Mouse (Mus musculus): ENCODE results near the gene Snx5. TPM values are rescaled to one million over a fixed set of nuclear protein-coding genes. Genes with fewer than 3 reads are reported as not detected.

The Snx5 gene
- total and polyA plus RNA-seq, 3 experiments = 22.2 to 55.3 (median 51.5) TPM

DNA sequence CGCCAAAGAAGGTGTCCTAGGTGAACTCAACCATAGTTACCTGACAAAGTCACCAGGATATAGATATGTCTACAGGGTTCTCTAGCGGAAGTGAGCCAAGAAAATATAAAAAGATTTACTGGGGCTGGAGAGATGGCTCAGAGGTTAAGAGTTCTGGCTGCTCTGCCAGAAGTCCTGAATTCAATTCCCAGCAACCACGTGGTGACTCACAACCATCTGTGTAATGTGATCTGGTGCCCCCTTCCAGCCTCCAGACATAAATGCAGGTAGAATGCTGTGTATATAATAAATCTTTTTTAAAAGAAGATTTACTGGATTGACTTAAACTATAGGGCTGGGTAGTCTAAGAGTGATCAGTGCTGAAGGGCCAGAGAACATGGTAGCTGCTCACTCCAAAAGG is 10.7 kb upstream of the Snx5 start:
- Histone ChIP-seq H3K27ac (no peak overlapping the region), H3K4me1 (ENCODE audit: control insufficient read depth, insufficient read depth, low read length) (no peaks in the 10 kb centered on the region), H3K36me3 (ENCODE audit: control insufficient read depth, insufficient read depth, low read length) (no peaks in the 10 kb centered on the region), H3K4me3 (no peak overlapping the region), H3K79me2 (replicated peaks; ENCODE audit: control insufficient read depth, insufficient read depth, low read length) (no peaks in the 10 kb centered on the region), H3K27me3 (ENCODE audit: control insufficient read depth, insufficient read depth, low read length) (no peaks in the 10 kb centered on the region), H3K9ac (ENCODE audit: low read depth, low read length) (no peak overlapping the region)
- intact Hi-C loops (cut with DNase I) = loop anchor here (10.0 kb wide), 1 partner anchor 297 kb away; no protein-coding TSS in a partner anchor
- WGBS = 83% methylated on average over 3 of the region's 3 CpGs
- DNase-seq = no peak
- TF ChIP-seq POLR2A (IDR thresholded peaks at IDR 0.05; ENCODE audit: insufficient read depth, low read depth, low read length) (no peak), CTCF (IDR thresholded peaks at IDR 0.05) (no peak), EP300 (IDR thresholded peaks at IDR 0.05; ENCODE audit: insufficient read depth, low read depth, low read length) (no peak)

DNA sequence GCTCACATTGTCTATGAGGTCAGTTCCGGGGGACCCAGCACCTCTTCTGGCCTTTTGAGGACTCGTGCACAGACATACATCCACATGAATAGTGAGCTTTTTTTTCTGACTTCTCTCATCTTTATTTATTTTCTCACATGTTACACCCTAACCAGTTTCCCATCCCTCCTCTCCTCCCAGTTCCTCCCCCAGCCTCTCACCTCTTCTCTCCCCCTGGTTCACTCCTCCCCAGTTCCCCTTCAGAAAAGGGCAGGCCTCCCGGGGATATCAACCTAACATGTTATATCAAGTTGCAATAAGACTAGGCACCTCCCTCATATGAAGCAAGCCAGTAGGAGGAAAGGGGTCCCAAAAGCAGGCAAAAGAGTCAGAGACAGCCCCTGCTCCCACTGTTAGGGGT is 9.9 kb upstream of the Snx5 start:
- 84% methylated on average over 3 of the region's 3 CpGs for WGBS
- Histone ChIP-seq H3K4me1 (ENCODE audit: control insufficient read depth, insufficient read depth, low read length) (no peaks in the 10 kb centered on the region), H3K9ac (ENCODE audit: low read depth, low read length) (no peak overlapping the region), H3K27ac (no peak overlapping the region), H3K4me3 (no peak overlapping the region), H3K36me3 (ENCODE audit: control insufficient read depth, insufficient read depth, low read length) (no peaks in the 10 kb centered on the region), H3K27me3 (ENCODE audit: control insufficient read depth, insufficient read depth, low read length) (no peaks in the 10 kb centered on the region), H3K79me2 (replicated peaks; ENCODE audit: control insufficient read depth, insufficient read depth, low read length) (no peaks in the 10 kb centered on the region)
- TF ChIP-seq EP300 (IDR thresholded peaks at IDR 0.05; ENCODE audit: insufficient read depth, low read depth, low read length) = no peak
- no peak for TF ChIP-seq POLR2A (IDR thresholded peaks at IDR 0.05; ENCODE audit: insufficient read depth, low read depth, low read length)
- no peak for TF ChIP-seq CTCF (IDR thresholded peaks at IDR 0.05)
- intact Hi-C loops (cut with DNase I) = loop anchor here (10.0 kb wide), 1 partner anchor 296 kb away; no protein-coding TSS in a partner anchor
- DNase-seq = no peak

DNA sequence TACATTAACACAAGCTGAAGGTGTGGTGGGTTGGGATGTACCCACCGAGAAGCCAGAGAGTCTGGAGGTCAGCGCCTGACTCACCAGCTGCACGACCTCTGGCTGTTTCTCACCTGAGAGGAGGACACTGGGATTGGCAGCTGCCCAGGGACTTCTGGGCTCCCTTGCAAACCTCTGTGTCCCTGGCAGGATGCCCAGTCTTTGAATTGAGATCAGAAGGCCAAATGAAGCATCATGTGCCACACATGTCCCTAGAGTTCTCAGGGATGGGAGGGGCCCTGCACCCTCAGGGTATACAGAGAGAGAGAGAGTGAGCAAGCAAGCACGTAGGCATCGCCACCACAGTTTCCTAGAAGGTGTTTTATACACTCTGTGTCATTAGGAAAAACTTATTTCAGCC is 9.0 kb upstream of the Snx5 start:
- Histone ChIP-seq H3K79me2 (replicated peaks; ENCODE audit: control insufficient read depth, insufficient read depth, low read length) (no peaks in the 10 kb centered on the region), H3K9ac (ENCODE audit: low read depth, low read length) (no peak overlapping the region), H3K27ac (peak overlapping the region; percentile 56), H3K36me3 (ENCODE audit: control insufficient read depth, insufficient read depth, low read length) (no peaks in the 10 kb centered on the region), H3K4me3 (no peak overlapping the region), H3K4me1 (ENCODE audit: control insufficient read depth, insufficient read depth, low read length) (no peaks in the 10 kb centered on the region), H3K27me3 (ENCODE audit: control insufficient read depth, insufficient read depth, low read length) (no peaks in the 10 kb centered on the region)
- DNase-seq = peak; percentile 72 to 86
- TF ChIP-seq EP300 (IDR thresholded peaks at IDR 0.05; ENCODE audit: insufficient read depth, low read depth, low read length) (peak; percentile 51; the same call in 1 of the 2 replicates), POLR2A (IDR thresholded peaks at IDR 0.05; ENCODE audit: insufficient read depth, low read depth, low read length) (no peak)
- WGBS = 30% methylated on average over 5 of the region's 5 CpGs
- intact Hi-C loops (cut with DNase I) = loop anchor here (10.0 kb wide), 1 partner anchor 295 kb away; no protein-coding TSS in a partner anchor

DNA sequence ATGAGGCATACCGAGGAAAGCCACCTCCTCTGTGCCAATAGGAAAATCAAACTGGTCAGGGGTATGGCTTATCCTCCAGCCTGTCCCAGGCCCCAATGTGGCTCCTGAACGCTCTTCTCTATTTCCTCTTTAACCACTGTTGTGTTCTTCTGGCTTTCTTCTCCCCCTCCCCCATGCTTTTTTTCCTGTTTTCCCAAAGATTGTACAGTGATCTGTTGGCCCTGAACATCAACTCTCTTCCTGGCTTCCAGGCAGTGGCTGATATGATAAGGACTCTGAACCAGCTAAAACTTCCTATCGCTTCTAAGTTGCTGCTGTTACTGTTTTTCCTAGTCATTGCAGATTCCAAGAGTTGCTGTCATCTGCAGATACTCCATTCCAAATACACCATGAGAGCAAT is 6.2 kb upstream of the Snx5 start:
- Histone ChIP-seq H3K4me1 (ENCODE audit: control insufficient read depth, insufficient read depth, low read length) (no peaks in the 10 kb centered on the region), H3K27me3 (ENCODE audit: control insufficient read depth, insufficient read depth, low read length) (no peaks in the 10 kb centered on the region), H3K27ac (no peak overlapping the region), H3K36me3 (ENCODE audit: control insufficient read depth, insufficient read depth, low read length) (no peaks in the 10 kb centered on the region), H3K4me3 (no peak overlapping the region), H3K9ac (ENCODE audit: low read depth, low read length) (no peak overlapping the region), H3K79me2 (replicated peaks; ENCODE audit: control insufficient read depth, insufficient read depth, low read length) (no peaks in the 10 kb centered on the region)
- DNase-seq = no peak
- intact Hi-C loops (cut with DNase I) = no loop called here
- TF ChIP-seq CTCF (IDR thresholded peaks at IDR 0.05) (no peak), EP300 (IDR thresholded peaks at IDR 0.05; ENCODE audit: insufficient read depth, low read depth, low read length) (no peak), POLR2A (IDR thresholded peaks at IDR 0.05; ENCODE audit: insufficient read depth, low read depth, low read length) (no peak)
- WGBS = 38% methylated on average over 3 of the region's 3 CpGs

DNA sequence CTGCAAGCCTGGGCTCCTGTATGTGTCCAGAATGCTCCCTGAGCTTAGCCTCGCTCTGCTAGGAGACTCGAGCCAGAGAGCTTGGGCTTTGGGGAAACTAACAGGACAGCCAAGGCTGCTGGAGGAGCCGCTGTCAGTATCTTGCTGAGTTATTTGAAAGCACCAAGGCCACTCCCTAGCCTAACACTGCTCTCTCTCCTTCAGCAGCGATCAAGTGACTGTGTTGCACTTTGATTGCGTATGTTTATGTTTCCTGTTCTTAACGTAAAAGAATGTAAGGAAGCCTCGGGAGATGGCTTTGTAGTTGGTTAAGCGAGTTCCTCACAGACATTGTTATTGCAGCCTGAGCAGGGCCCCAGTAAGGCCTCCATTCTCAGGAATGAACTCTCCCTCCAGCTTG is 4.0 kb upstream of the Snx5 start:
- Histone ChIP-seq H3K4me1 (ENCODE audit: control insufficient read depth, insufficient read depth, low read length) (peaks cover 1% of the 10 kb centered on the region; the same call in 1 of the 2 replicates), H3K36me3 (ENCODE audit: control insufficient read depth, insufficient read depth, low read length) (no peaks in the 10 kb centered on the region), H3K79me2 (replicated peaks; ENCODE audit: control insufficient read depth, insufficient read depth, low read length) (peaks cover 1% of the 10 kb centered on the region; the same call in 1 of the 2 replicates), H3K9ac (ENCODE audit: low read depth, low read length) (no peak overlapping the region), H3K27ac (no peak overlapping the region), H3K27me3 (ENCODE audit: control insufficient read depth, insufficient read depth, low read length) (no peaks in the 10 kb centered on the region), H3K4me3 (no peak overlapping the region)
- 30% methylated on average over 8 of the region's 8 CpGs for WGBS
- TF ChIP-seq POLR2A (IDR thresholded peaks at IDR 0.05; ENCODE audit: insufficient read depth, low read depth, low read length) = no peak
- TF ChIP-seq CTCF (IDR thresholded peaks at IDR 0.05) = no peak
- TF ChIP-seq EP300 (IDR thresholded peaks at IDR 0.05; ENCODE audit: insufficient read depth, low read depth, low read length) = no peak
- intact Hi-C loops (cut with DNase I) = loop anchor here (5.0 kb wide), 1 partner anchor 267 kb away; no protein-coding TSS in a partner anchor
- DNase-seq = no peak

DNA sequence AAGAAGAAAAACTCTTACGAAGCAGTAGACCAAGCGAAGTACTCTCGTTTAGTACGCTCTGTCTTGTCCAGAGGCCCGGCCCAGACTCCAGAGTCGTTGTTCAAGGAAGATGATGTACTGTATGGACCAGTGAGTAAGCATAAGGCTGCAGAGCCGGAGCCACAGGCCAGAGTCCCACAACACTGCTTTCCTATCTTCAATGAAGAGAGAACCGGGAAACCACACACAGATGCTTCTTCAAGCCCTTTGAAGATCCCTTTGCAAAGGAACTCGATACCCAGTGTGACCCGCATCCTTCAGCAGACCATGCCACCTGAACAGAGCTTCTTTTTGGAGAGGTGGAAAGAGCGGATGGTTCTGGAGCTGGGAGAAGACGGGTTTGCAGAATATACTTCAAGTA is 1.4 kb upstream of the Snx5 start:
- no peak for TF ChIP-seq POLR2A (IDR thresholded peaks at IDR 0.05; ENCODE audit: insufficient read depth, low read depth, low read length)
- TF ChIP-seq EP300 (IDR thresholded peaks at IDR 0.05; ENCODE audit: insufficient read depth, low read depth, low read length) = no peak
- TF ChIP-seq CTCF (IDR thresholded peaks at IDR 0.05) = no peak
- DNase-seq = no peak
- peaks cover 15% of the 10 kb centered on the region for H3K36me3 ChIP-seq (ENCODE audit: control insufficient read depth, insufficient read depth, low read length)
- no peak overlapping the region for H3K4me3 ChIP-seq
- H3K4me1 ChIP-seq (ENCODE audit: control insufficient read depth, insufficient read depth, low read length) = peaks cover 1% of the 10 kb centered on the region
- peaks cover 1% of the 10 kb centered on the region; the same call in 1 of the 2 replicates for H3K79me2 ChIP-seq (replicated peaks; ENCODE audit: control insufficient read depth, insufficient read depth, low read length)
- H3K27me3 ChIP-seq (ENCODE audit: control insufficient read depth, insufficient read depth, low read length) = no peaks in the 10 kb centered on the region
- intact Hi-C loops (cut with DNase I) = loop anchor here (5.0 kb wide), 1 partner anchor 265 kb away; no protein-coding TSS in a partner anchor
- no peak overlapping the region for H3K9ac ChIP-seq (ENCODE audit: low read depth, low read length)
- 89% methylated on average over 12 of the region's 12 CpGs for WGBS
- no peak overlapping the region for H3K27ac ChIP-seq

Measured in heart, adult 2 months (tissue).